Comparison of ENCODE assay signal across 10 mouse cellular contexts in genomic region chr15:88921992-88922310, GRCm38 (mm10). TPM values are rescaled to one million over a fixed set of nuclear protein-coding genes. Genes with fewer than 3 reads are reported as not detected.
DNase-seq lines count a peak whose midpoint lies in the region; ATAC-seq and TF ChIP-seq lines count a peak whose summit lies in the region.
"Had no signal": no experiment of that assay in that cellular context is flagged by ENCODE, and none has a peak within 500 bp of the region (broad histone marks: within the 10 kb centered on the region; RNA-seq: fewer than 3 reads in every experiment).

No protein-coding gene starts in this region.

- no peaks in the 10 kb centered on the region for H3K27me3 ChIP-seq in intestine, embryonic 16.5 days (replicated peaks; ENCODE audit: control insufficient read depth, insufficient read depth, low read length)
- H3K27me3 ChIP-seq in intestine, embryonic 15.5 days (replicated peaks) = no peaks in the 10 kb centered on the region
- no peaks in the 10 kb centered on the region for H3K27me3 ChIP-seq in lung, embryonic 15.5 days
- no peaks in the 10 kb centered on the region for H3K27me3 ChIP-seq in hindbrain, postnatal 0 days (ENCODE audit: insufficient read depth, low read length)

- no peak overlapping the region for H3K27ac ChIP-seq in intestine, embryonic 16.5 days (ENCODE audit: low read length)
- no peak overlapping the region for H3K27ac ChIP-seq in intestine, embryonic 15.5 days
- H3K27ac ChIP-seq in lung, embryonic 15.5 days = no peak overlapping the region
- no peak overlapping the region for H3K27ac ChIP-seq in hindbrain, postnatal 0 days

- DNase-seq in adrenal gland, adult 8-10 months = peak; percentile 61
- DNase-seq in heart, postnatal 14 days = peak; percentile 48 to 60
- DNase-seq in hindbrain, postnatal 0 days (ENCODE audit: low spot score) = no peak
- no peak for DNase-seq in right cerebral cortex, postnatal 14 days

- peak; percentile 8; the same call in 1 of the 2 replicates for ATAC-seq in intestine, embryonic 16.5 days
- no peak; the same call in 1 of the 2 replicates for ATAC-seq in intestine, embryonic 15.5 days
- peak; percentile 82 for ATAC-seq in lung, embryonic 15.5 days (ENCODE audit: borderline replicate concordance, extremely low read depth, low FRiP score, low TSS enrichment)
- no peak for ATAC-seq in hindbrain, postnatal 0 days
- ATAC-seq in activated CD4-positive, CD25-positive, alpha-beta regulatory T cell, adult 4 months = no peak

- H3K4me2 ChIP-seq in intestine, embryonic 16.5 days (ENCODE audit: low read depth, low read length) = no peak overlapping the region
- no peak overlapping the region for H3K4me2 ChIP-seq in intestine, embryonic 15.5 days (replicated peaks)
- no peak overlapping the region for H3K4me2 ChIP-seq in lung, embryonic 15.5 days
- no peak overlapping the region for H3K4me2 ChIP-seq in hindbrain, postnatal 0 days (ENCODE audit: low read depth, low read length)

- H3K9ac ChIP-seq in intestine, embryonic 16.5 days (ENCODE audit: low read depth, low read length) = no peak overlapping the region
- H3K9ac ChIP-seq in intestine, embryonic 15.5 days = no peak overlapping the region
- no peak overlapping the region for H3K9ac ChIP-seq in lung, embryonic 15.5 days
- no peak overlapping the region for H3K9ac ChIP-seq in hindbrain, postnatal 0 days (replicated peaks; ENCODE audit: low read length)

- intact Hi-C loops in heart, postnatal 14 days (cut with DNase I) = loop anchor here (1.0 kb wide), 2 partner anchors 46 to 94 kb away; no protein-coding TSS in a partner anchor

- TF ChIP-seq CTCF in hindbrain, postnatal 0 days (IDR thresholded peaks at IDR 0.05; ENCODE audit: low read depth) = no peak

- WGBS in intestine, embryonic 16.5 days = 49% methylated on average over 6 of the region's 6 CpGs
- 59% methylated on average over 6 of the region's 6 CpGs for WGBS in intestine, embryonic 15.5 days
- WGBS in lung, embryonic 15.5 days = 44% methylated on average over 6 of the region's 6 CpGs
- WGBS in hindbrain, postnatal 0 days = 78% methylated on average over 6 of the region's 6 CpGs

- no peaks in the 10 kb centered on the region for H3K36me3 ChIP-seq in intestine, embryonic 16.5 days (ENCODE audit: control insufficient read depth, insufficient read depth, low read length)
- H3K36me3 ChIP-seq in intestine, embryonic 15.5 days = no peaks in the 10 kb centered on the region
- no peaks in the 10 kb centered on the region for H3K36me3 ChIP-seq in lung, embryonic 15.5 days
- H3K36me3 ChIP-seq in hindbrain, postnatal 0 days (ENCODE audit: insufficient read depth, low read length) = no peaks in the 10 kb centered on the region

- H3K4me1 ChIP-seq in intestine, embryonic 16.5 days (ENCODE audit: control insufficient read depth, insufficient read depth, low read length) = peaks cover 12% of the 10 kb centered on the region
- peaks cover 5% of the 10 kb centered on the region; the same call in 1 of the 2 replicates for H3K4me1 ChIP-seq in intestine, embryonic 15.5 days (replicated peaks)
- H3K4me1 ChIP-seq in lung, embryonic 15.5 days = no peaks in the 10 kb centered on the region
- H3K4me1 ChIP-seq in hindbrain, postnatal 0 days (ENCODE audit: insufficient read depth, low read length) = no peaks in the 10 kb centered on the region

- H3K9me3 ChIP-seq in intestine, embryonic 16.5 days (ENCODE audit: control insufficient read depth, low read length) = no peaks in the 10 kb centered on the region
- H3K9me3 ChIP-seq in intestine, embryonic 15.5 days = no peaks in the 10 kb centered on the region
- H3K9me3 ChIP-seq in lung, embryonic 15.5 days = no peaks in the 10 kb centered on the region
- H3K9me3 ChIP-seq in hindbrain, postnatal 0 days (ENCODE audit: low read length) = no peaks in the 10 kb centered on the region

- no peak overlapping the region for H3K4me3 ChIP-seq in intestine, embryonic 16.5 days (ENCODE audit: low read length)
- H3K4me3 ChIP-seq in intestine, embryonic 15.5 days (replicated peaks) = no peak overlapping the region
- no peak overlapping the region for H3K4me3 ChIP-seq in lung, embryonic 15.5 days
- H3K4me3 ChIP-seq in hindbrain, postnatal 0 days (ENCODE audit: low read length) = no peak overlapping the region

RNA-seq across cellular contexts. Expression of gene Ttll8, which starts 32.3 kb away (rescaled TPM):
- not detected in 2 replicates for polyA plus RNA-seq in intestine, embryonic 16.5 days (2015; fragmentation: Nextera tagmentation; extraction: Ambion mirVana)
- not detected in 2 replicates for polyA plus RNA-seq in intestine, embryonic 15.5 days (2015; fragmentation: Nextera tagmentation; extraction: Ambion mirVana)
- total RNA-seq in adrenal gland, adult 8-10 months (2022) = not detected
- not detected for total RNA-seq in heart, postnatal 14 days (2021)
- not detected in 2 replicates for polyA plus RNA-seq in lung, embryonic 15.5 days (2015; fragmentation: Nextera tagmentation; extraction: Ambion mirVana)
- 0.11 and 0.16 TPM in 2 replicates for total RNA-seq in hindbrain, postnatal 0 days (2014; rRNA removed)
- 0.14 and 0.45 TPM in 2 replicates for polyA plus RNA-seq in hindbrain, postnatal 0 days (2015; fragmentation: Nextera tagmentation; extraction: Ambion mirVana)
- not detected for polyA plus RNA-seq in activated CD4-positive, CD25-positive, alpha-beta regulatory T cell, adult 4 months (2017; shearing (Covaris generic))
- total RNA-seq: gastrocnemius, postnatal 14 days had no signal
- polyA plus RNA-seq: liver, embryonic 16.5 days had no signal

RNA-seq across cellular contexts. Expression of gene Mlc1, which starts 56.9 kb away (rescaled TPM):
- not detected in 2 replicates for polyA plus RNA-seq in intestine, embryonic 16.5 days (2015; fragmentation: Nextera tagmentation; extraction: Ambion mirVana)
- polyA plus RNA-seq in intestine, embryonic 15.5 days (2015; fragmentation: Nextera tagmentation; extraction: Ambion mirVana) = not detected in 2 replicates
- under 1 TPM in 2 of 4 experiments, not detected in 2; 0.16 to 0.17 TPM for total RNA-seq in adrenal gland, adult 8-10 months (2022)
- total RNA-seq in heart, postnatal 14 days (2021) = not detected
- 0.25 TPM in 2 replicates for polyA plus RNA-seq in lung, embryonic 15.5 days (2015; fragmentation: Nextera tagmentation; extraction: Ambion mirVana)
- 106 and 111 TPM in 2 replicates for total RNA-seq in hindbrain, postnatal 0 days (2014; rRNA removed)
- polyA plus RNA-seq in hindbrain, postnatal 0 days (2015; fragmentation: Nextera tagmentation; extraction: Ambion mirVana) = 72.5 and 88.3 TPM in 2 replicates
- not detected for polyA plus RNA-seq in activated CD4-positive, CD25-positive, alpha-beta regulatory T cell, adult 4 months (2017; shearing (Covaris generic))

RNA-seq across cellular contexts. Expression of gene Pim3, which starts 60.0 kb away (rescaled TPM):
- 45.7 and 46.3 TPM in 2 replicates for polyA plus RNA-seq in intestine, embryonic 16.5 days (2015; fragmentation: Nextera tagmentation; extraction: Ambion mirVana)
- 53.8 and 54.5 TPM in 2 replicates for polyA plus RNA-seq in intestine, embryonic 15.5 days (2015; fragmentation: Nextera tagmentation; extraction: Ambion mirVana)
- total RNA-seq in adrenal gland, adult 8-10 months (2022) = 100 to 1,000 TPM in 1 of 4 experiments, 10 to 100 TPM in 3; 62.7 to 164 (median 75.8) TPM
- total RNA-seq in heart, postnatal 14 days (2021) = 10 to 100 TPM; 97.7 to 97.8 TPM
- 65.9 and 70.3 TPM in 2 replicates for polyA plus RNA-seq in lung, embryonic 15.5 days (2015; fragmentation: Nextera tagmentation; extraction: Ambion mirVana)
- total RNA-seq in hindbrain, postnatal 0 days (2014; rRNA removed) = 98.0 and 104 TPM in 2 replicates
- 69.8 TPM in 2 replicates for polyA plus RNA-seq in hindbrain, postnatal 0 days (2015; fragmentation: Nextera tagmentation; extraction: Ambion mirVana)
- polyA plus RNA-seq in activated CD4-positive, CD25-positive, alpha-beta regulatory T cell, adult 4 months (2017; shearing (Covaris generic)) = 1 to 10 TPM; 2.6 to 3.6 TPM

Comparison
In these comparisons a context has a peak if more than half of its experiments do, and no peak if none do; other contexts are left out.
1. ATAC-seq: peak in intestine, embryonic 16.5 days (single experiment) and lung, embryonic 15.5 days (single experiment); none in intestine, embryonic 15.5 days (single experiment), hindbrain, postnatal 0 days (single experiment) and activated CD4-positive, CD25-positive, alpha-beta regulatory T cell, adult 4 months (single experiment).
2. DNase-seq: peak in adrenal gland, adult 8-10 months (single experiment) and heart, postnatal 14 days (2 of 2); none in hindbrain, postnatal 0 days (single experiment) and right cerebral cortex, postnatal 14 days (single experiment).
3. RNA of gene Mlc1, which starts 56.9 kb away (polyA plus RNA-seq): 72.5 to 88.3 TPM in hindbrain, postnatal 0 days; 0.25 TPM in lung, embryonic 15.5 days, not detected in intestine, embryonic 15.5 days, not detected in intestine, embryonic 16.5 days and not detected in activated CD4-positive, CD25-positive, alpha-beta regulatory T cell, adult 4 months; every median in the first group is over 10 times any median in the second.
4. RNA of gene Pim3, which starts 60.0 kb away (polyA plus RNA-seq): 65.9 to 70.3 TPM in lung, embryonic 15.5 days, 69.8 TPM in hindbrain, postnatal 0 days, 53.8 to 54.5 TPM in intestine, embryonic 15.5 days and 45.7 to 46.3 TPM in intestine, embryonic 16.5 days; 2.6 to 3.6 TPM in activated CD4-positive, CD25-positive, alpha-beta regulatory T cell, adult 4 months; every median in the first group is over 10 times any median in the second.